Mouse (Mus musculus): ENCODE data around the gene Sstr4. TPM values are rescaled to one million over a fixed set of nuclear protein-coding genes. Genes with fewer than 3 reads are reported as not detected.
A peak's percentile ranks its signal among the peaks of the same experiment; 100 is the strongest.

Gene Sstr4
- polyA plus RNA-seq, 1 experiment from 2014 or later, result not detected

- no peaks in the 10 kb centered on the region for H3K36me3 ChIP-seq (ENCODE audit: control insufficient read depth, insufficient read depth)
- peaks cover 6% of the 10 kb centered on the region for H3K4me1 ChIP-seq (ENCODE audit: control insufficient read depth, low read depth, low read length)
- WGBS (ENCODE audit: insufficient replicate concordance), result 55% methylated on average over 5 of the region's 5 CpGs
- no peak overlapping the region for H3K4me2 ChIP-seq (ENCODE audit: low read depth, low read length)
- H3K27ac ChIP-seq (ENCODE audit: low read length), result no peak overlapping the region
- no peak overlapping the region for H3K9ac ChIP-seq (ENCODE audit: low read depth, low read length)
- ATAC-seq (ENCODE audit: low read depth), result no peak
- no peak overlapping the region for H3K4me3 ChIP-seq (ENCODE audit: low read depth, low read length)
- H3K27me3 ChIP-seq (ENCODE audit: control insufficient read depth, insufficient read depth, low read depth, low read length), result peaks cover 24% of the 10 kb centered on the region
- no peaks in the 10 kb centered on the region for H3K9me3 ChIP-seq (replicated peaks; ENCODE audit: control insufficient read depth, low read length)
Observed at GRCm38 (mm10) chr2:148404906-148405305, 9.8 kb downstream of the Sstr4 start.

- Histone ChIP-seq H3K27ac (ENCODE audit: low read length) (no peak overlapping the region), H3K27me3 (ENCODE audit: control insufficient read depth, insufficient read depth, low read depth, low read length) (peaks cover 24% of the 10 kb centered on the region), H3K4me1 (ENCODE audit: control insufficient read depth, low read depth, low read length) (peaks cover 6% of the 10 kb centered on the region), H3K4me2 (ENCODE audit: low read depth, low read length) (peak overlapping the region; percentile 57), H3K9me3 (replicated peaks; ENCODE audit: control insufficient read depth, low read length) (no peaks in the 10 kb centered on the region), H3K36me3 (ENCODE audit: control insufficient read depth, insufficient read depth) (no peaks in the 10 kb centered on the region), H3K9ac (ENCODE audit: low read depth, low read length) (no peak overlapping the region), H3K4me3 (ENCODE audit: low read depth, low read length) (peak overlapping the region; percentile 50)
- ATAC-seq (ENCODE audit: low read depth), result 0 out of 2 replicates have a peak, but pooled peaks have one; percentile 12
- 11% methylated on average over 34 of the region's 34 CpGs for WGBS (ENCODE audit: insufficient replicate concordance)
Observed at GRCm38 (mm10) chr2:148406160-148406970, 11.2 kb downstream of the Sstr4 start.

DNA sequence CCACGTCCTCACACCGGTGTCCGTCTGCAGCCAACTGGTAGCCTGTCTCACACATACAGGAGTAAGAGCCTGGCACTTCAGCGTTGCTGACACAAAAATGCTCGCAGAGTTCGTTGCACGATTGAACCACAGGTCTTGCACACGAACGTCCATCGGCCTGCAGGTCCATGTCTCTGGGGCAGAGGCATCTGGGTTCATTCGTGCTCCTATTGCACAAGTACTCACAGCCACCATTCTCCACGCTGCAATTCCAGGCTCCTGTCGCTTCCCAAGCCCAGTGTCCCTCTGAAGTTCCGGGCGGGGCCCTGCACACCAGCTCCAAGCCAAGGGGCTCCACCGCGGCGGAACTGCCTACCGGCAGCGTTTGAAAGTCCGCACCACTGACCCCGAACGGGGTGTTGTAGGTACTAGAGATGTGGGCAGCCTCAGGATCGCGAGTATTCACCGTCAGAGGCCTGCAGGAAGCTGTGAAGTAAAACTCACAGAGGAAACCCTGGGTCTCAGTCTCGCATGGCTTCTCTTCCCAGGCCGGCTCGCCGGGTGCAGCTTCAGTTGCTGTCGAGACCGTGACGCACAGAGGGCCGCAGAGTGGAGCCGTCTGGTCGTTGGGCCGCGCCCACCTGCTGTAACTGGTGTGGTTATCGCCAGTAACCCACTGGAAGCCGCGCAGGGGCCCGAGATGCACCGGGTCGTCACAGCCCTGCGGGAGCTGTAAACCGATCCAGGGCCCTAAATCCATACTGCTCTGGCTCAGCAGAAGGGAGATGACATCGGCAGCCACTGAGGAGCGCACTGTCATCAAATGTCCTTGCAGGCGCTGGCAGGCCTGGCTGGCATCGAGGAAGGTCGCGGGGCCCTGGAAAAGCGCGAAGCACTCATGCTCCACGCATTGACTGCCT is 12.1 kb downstream of the Sstr4 start:
- Histone ChIP-seq H3K27ac (ENCODE audit: low read length) (0 out of 2 replicates have a peak overlapping the region, but pooled peaks have one; percentile 24), H3K4me1 (ENCODE audit: control insufficient read depth, low read depth, low read length) (peaks cover 6% of the 10 kb centered on the region), H3K36me3 (ENCODE audit: control insufficient read depth, insufficient read depth) (no peaks in the 10 kb centered on the region), H3K9ac (ENCODE audit: low read depth, low read length) (peak overlapping the region; percentile 28; the same call in 1 of the 2 replicates), H3K4me3 (ENCODE audit: low read depth, low read length) (peak overlapping the region; percentile 50), H3K4me2 (ENCODE audit: low read depth, low read length) (peak overlapping the region; percentile 57), H3K9me3 (replicated peaks; ENCODE audit: control insufficient read depth, low read length) (no peaks in the 10 kb centered on the region), H3K27me3 (ENCODE audit: control insufficient read depth, insufficient read depth, low read depth, low read length) (peaks cover 24% of the 10 kb centered on the region)
- WGBS (ENCODE audit: insufficient replicate concordance), result 2% methylated on average over 55 of the region's 55 CpGs
- peak; percentile 24; the same call in 1 of the 2 replicates for ATAC-seq (ENCODE audit: low read depth)

GRCm38 (mm10) chr2:148407870-148408760 is 13.0 kb downstream of the Sstr4 start, which contains the start of gene Thbd:
Thbd (minus strand) TSS chr2:148408188.
- peak; percentile 65 for ATAC-seq (ENCODE audit: low read depth)
- peak within 1 kb of the TSS; percentile 57 for H3K4me2 ChIP-seq (ENCODE audit: low read depth, low read length)
- H3K4me1 ChIP-seq (ENCODE audit: control insufficient read depth, low read depth, low read length), result peaks cover 6% of the 10 kb centered on the region
- peaks cover 24% of the 10 kb centered on the region for H3K27me3 ChIP-seq (ENCODE audit: control insufficient read depth, insufficient read depth, low read depth, low read length)
- H3K36me3 ChIP-seq (ENCODE audit: control insufficient read depth, insufficient read depth), result no peaks in the 10 kb centered on the region
- peak within 1 kb of the TSS; percentile 28; the same call in 1 of the 2 replicates for H3K9ac ChIP-seq (ENCODE audit: low read depth, low read length)
- 0 out of 2 replicates have a peak within 1 kb of the TSS, but pooled peaks have one; percentile 24 for H3K27ac ChIP-seq (ENCODE audit: low read length)
- H3K9me3 ChIP-seq (replicated peaks; ENCODE audit: control insufficient read depth, low read length), result no peaks in the 10 kb centered on the region
- under 1% methylated on average over 35 of the region's 35 CpGs for WGBS (ENCODE audit: insufficient replicate concordance)
- peak within 1 kb of the TSS; percentile 50 for H3K4me3 ChIP-seq (ENCODE audit: low read depth, low read length)

DNA sequence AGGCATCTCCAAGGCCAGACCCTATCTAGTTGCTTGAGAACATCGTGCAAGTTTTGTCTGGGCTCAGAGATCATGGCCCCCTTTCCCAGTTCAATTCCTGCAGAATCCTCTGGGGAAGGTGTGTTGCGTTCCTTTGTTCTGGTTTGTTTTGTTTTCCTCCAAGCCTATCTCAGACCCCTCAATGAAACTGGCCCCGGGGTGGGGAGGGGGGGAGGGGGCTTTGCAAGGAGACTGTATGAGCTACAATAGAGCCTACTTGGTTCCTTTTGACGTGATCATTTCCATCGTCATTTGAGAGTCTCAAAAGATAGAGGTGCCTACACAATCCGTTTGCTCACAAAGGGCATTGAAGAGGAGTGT is 13.6 kb downstream of the Sstr4 start:
- H3K27me3 ChIP-seq (ENCODE audit: control insufficient read depth, insufficient read depth, low read depth, low read length), result peaks cover 24% of the 10 kb centered on the region
- H3K4me3 ChIP-seq (ENCODE audit: low read depth, low read length), result no peak overlapping the region; the same call in 1 of the 2 replicates
- 7% methylated on average over 6 of the region's 6 CpGs for WGBS (ENCODE audit: insufficient replicate concordance)
- peak overlapping the region; percentile 57; the same call in 1 of the 2 replicates for H3K4me2 ChIP-seq (ENCODE audit: low read depth, low read length)
- no peak overlapping the region for H3K27ac ChIP-seq (ENCODE audit: low read length)
- H3K9ac ChIP-seq (ENCODE audit: low read depth, low read length), result no peak overlapping the region
- no peak for ATAC-seq (ENCODE audit: low read depth)
- peaks cover 6% of the 10 kb centered on the region for H3K4me1 ChIP-seq (ENCODE audit: control insufficient read depth, low read depth, low read length)
- no peaks in the 10 kb centered on the region for H3K9me3 ChIP-seq (replicated peaks; ENCODE audit: control insufficient read depth, low read length)
- no peaks in the 10 kb centered on the region for H3K36me3 ChIP-seq (ENCODE audit: control insufficient read depth, insufficient read depth)

GRCm38 (mm10) chr2:148409141-148409540 is 14.0 kb downstream of the Sstr4 start:
- Histone ChIP-seq H3K27ac (ENCODE audit: low read length) (no peak overlapping the region), H3K4me2 (ENCODE audit: low read depth, low read length) (0 out of 2 replicates have a peak overlapping the region, but pooled peaks have one; percentile 1), H3K27me3 (ENCODE audit: control insufficient read depth, insufficient read depth, low read depth, low read length) (peaks cover 24% of the 10 kb centered on the region), H3K9me3 (replicated peaks; ENCODE audit: control insufficient read depth, low read length) (no peaks in the 10 kb centered on the region), H3K36me3 (ENCODE audit: control insufficient read depth, insufficient read depth) (no peaks in the 10 kb centered on the region), H3K9ac (ENCODE audit: low read depth, low read length) (no peak overlapping the region), H3K4me1 (ENCODE audit: control insufficient read depth, low read depth, low read length) (peaks cover 6% of the 10 kb centered on the region), H3K4me3 (ENCODE audit: low read depth, low read length) (no peak overlapping the region)
- ATAC-seq (ENCODE audit: low read depth), result peak; percentile 59; the same call in 1 of the 2 replicates
- 4% methylated on average over 9 of the region's 9 CpGs for WGBS (ENCODE audit: insufficient replicate concordance)

- Histone ChIP-seq H3K4me1 (ENCODE audit: control insufficient read depth, low read depth, low read length) (peaks cover 6% of the 10 kb centered on the region), H3K4me3 (ENCODE audit: low read depth, low read length) (no peak overlapping the region), H3K27me3 (ENCODE audit: control insufficient read depth, insufficient read depth, low read depth, low read length) (peaks cover 24% of the 10 kb centered on the region), H3K9me3 (replicated peaks; ENCODE audit: control insufficient read depth, low read length) (no peaks in the 10 kb centered on the region), H3K36me3 (ENCODE audit: control insufficient read depth, insufficient read depth) (no peaks in the 10 kb centered on the region), H3K27ac (ENCODE audit: low read length) (no peak overlapping the region), H3K9ac (ENCODE audit: low read depth, low read length) (no peak overlapping the region), H3K4me2 (ENCODE audit: low read depth, low read length) (no peak overlapping the region)
- 52% methylated on average over 1 of the region's 1 CpGs for WGBS (ENCODE audit: insufficient replicate concordance)
- ATAC-seq (ENCODE audit: low read depth), result no peak
Observed at GRCm38 (mm10) chr2:148409821-148410220, 14.7 kb downstream of the Sstr4 start.

GRCm38 (mm10) chr2:148419151-148419550 is 24.0 kb downstream of the Sstr4 start:
- no peak overlapping the region for H3K4me3 ChIP-seq (ENCODE audit: low read depth, low read length)
- no peak for ATAC-seq (ENCODE audit: low read depth)
- H3K9me3 ChIP-seq (replicated peaks; ENCODE audit: control insufficient read depth, low read length), result no peaks in the 10 kb centered on the region
- H3K27me3 ChIP-seq (ENCODE audit: control insufficient read depth, insufficient read depth, low read depth, low read length), result no peaks in the 10 kb centered on the region
- no peak overlapping the region for H3K27ac ChIP-seq (ENCODE audit: low read length)
- no peak overlapping the region for H3K4me2 ChIP-seq (ENCODE audit: low read depth, low read length)
- H3K9ac ChIP-seq (ENCODE audit: low read depth, low read length), result no peak overlapping the region
- WGBS (ENCODE audit: insufficient replicate concordance), result 58% methylated on average over 3 of the region's 3 CpGs
- H3K4me1 ChIP-seq (ENCODE audit: control insufficient read depth, low read depth, low read length), result no peaks in the 10 kb centered on the region
- H3K36me3 ChIP-seq (ENCODE audit: control insufficient read depth, insufficient read depth), result no peaks in the 10 kb centered on the region
